Mouse (Mus musculus): ENCODE measurements around the gene Was. TPM values are rescaled to one million over a fixed set of nuclear protein-coding genes. Genes with fewer than 3 reads are reported as not detected.
"Not testable (repeated sequence)": the region's sequence is repeated elsewhere in the genome, so short reads cannot be mapped to it uniquely, and the experiment has no call there.

Gene Was
- polyA plus RNA-seq, 1 experiment from 2014 or later, result 1.7 TPM

DNA sequence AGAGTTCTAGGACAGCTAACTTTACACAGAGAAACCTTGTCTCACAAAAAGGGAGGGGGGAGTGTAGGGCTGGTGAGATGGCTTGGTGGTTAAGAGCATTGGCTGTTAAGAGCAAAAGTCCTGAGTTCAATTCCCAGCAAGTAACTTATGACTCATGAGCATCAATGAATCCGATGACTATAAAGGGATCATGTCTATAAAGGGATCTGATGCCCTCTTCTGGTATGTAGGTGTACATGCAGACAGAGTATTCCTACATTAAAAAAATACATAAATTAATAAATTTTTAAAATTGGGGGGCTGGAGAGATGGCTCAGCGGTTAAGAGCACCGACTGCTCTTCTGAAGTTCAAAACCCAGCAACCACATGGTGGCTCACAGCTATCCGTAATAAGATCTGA, 25.0 kb upstream of the Was start:
- Histone ChIP-seq H3K27me3 (ENCODE audit: control insufficient read depth, insufficient read depth, low read depth, low read length) (no peaks in the 10 kb centered on the region), H3K27ac (ENCODE audit: low read length) (no peak overlapping the region), H3K4me3 (ENCODE audit: low read depth, low read length) (no peak overlapping the region), H3K9ac (ENCODE audit: low read depth, low read length) (no peak overlapping the region), H3K4me1 (ENCODE audit: control insufficient read depth, low read depth, low read length) (no peaks in the 10 kb centered on the region), H3K4me2 (ENCODE audit: low read depth, low read length) (no peak overlapping the region), H3K36me3 (ENCODE audit: control insufficient read depth, insufficient read depth) (no peaks in the 10 kb centered on the region), H3K9me3 (replicated peaks; ENCODE audit: control insufficient read depth, low read length) (no peaks in the 10 kb centered on the region)
- 58% methylated on average over 4 of the region's 4 CpGs for WGBS (ENCODE audit: insufficient replicate concordance)
- no peak for ATAC-seq (ENCODE audit: low read depth)

GRCm38 (mm10) chrX:8105019-8105418, 14.7 kb upstream of the Was start:
- no peaks in the 10 kb centered on the region for H3K9me3 ChIP-seq (replicated peaks; ENCODE audit: control insufficient read depth, low read length)
- H3K4me3 ChIP-seq (ENCODE audit: low read depth, low read length), result no peak overlapping the region
- 75% methylated on average over 3 of the region's 3 CpGs for WGBS (ENCODE audit: insufficient replicate concordance)
- H3K27me3 ChIP-seq (ENCODE audit: control insufficient read depth, insufficient read depth, low read depth, low read length), result no peaks in the 10 kb centered on the region
- no peak overlapping the region for H3K27ac ChIP-seq (ENCODE audit: low read length)
- H3K4me2 ChIP-seq (ENCODE audit: low read depth, low read length), result no peak overlapping the region
- H3K9ac ChIP-seq (ENCODE audit: low read depth, low read length), result no peak overlapping the region
- ATAC-seq (ENCODE audit: low read depth), result no peak
- no peaks in the 10 kb centered on the region for H3K36me3 ChIP-seq (ENCODE audit: control insufficient read depth, insufficient read depth)
- H3K4me1 ChIP-seq (ENCODE audit: control insufficient read depth, low read depth, low read length), result peaks cover 12% of the 10 kb centered on the region

- Histone ChIP-seq H3K9me3 (replicated peaks; ENCODE audit: control insufficient read depth, low read length) (no peaks in the 10 kb centered on the region), H3K4me3 (ENCODE audit: low read depth, low read length) (no peak overlapping the region), H3K9ac (ENCODE audit: low read depth, low read length) (no peak overlapping the region), H3K4me2 (ENCODE audit: low read depth, low read length) (peak overlapping the region; percentile 24), H3K4me1 (ENCODE audit: control insufficient read depth, low read depth, low read length) (peaks cover 17% of the 10 kb centered on the region), H3K36me3 (ENCODE audit: control insufficient read depth, insufficient read depth) (no peaks in the 10 kb centered on the region), H3K27me3 (ENCODE audit: control insufficient read depth, insufficient read depth, low read depth, low read length) (no peaks in the 10 kb centered on the region), H3K27ac (ENCODE audit: low read length) (peak overlapping the region; percentile 41)
- WGBS (ENCODE audit: insufficient replicate concordance), result 28% methylated on average over 7 of the region's 7 CpGs
- ATAC-seq (ENCODE audit: low read depth), result peak; percentile 88
Measured at GRCm38 (mm10) chrX:8102213-8102668, 11.9 kb upstream of the Was start.

GRCm38 (mm10) chrX:8101017-8101416, 10.7 kb upstream of the Was start:
- ATAC-seq (ENCODE audit: low read depth), result no peak
- no peak overlapping the region for H3K9ac ChIP-seq (ENCODE audit: low read depth, low read length)
- no peaks in the 10 kb centered on the region for H3K9me3 ChIP-seq (replicated peaks; ENCODE audit: control insufficient read depth, low read length)
- 37% methylated on average over 3 of the region's 3 CpGs for WGBS (ENCODE audit: insufficient replicate concordance)
- H3K27me3 ChIP-seq (ENCODE audit: control insufficient read depth, insufficient read depth, low read depth, low read length), result no peaks in the 10 kb centered on the region
- H3K4me2 ChIP-seq (ENCODE audit: low read depth, low read length), result no peak overlapping the region
- no peak overlapping the region for H3K27ac ChIP-seq (ENCODE audit: low read length)
- no peak overlapping the region for H3K4me3 ChIP-seq (ENCODE audit: low read depth, low read length)
- no peaks in the 10 kb centered on the region for H3K36me3 ChIP-seq (ENCODE audit: control insufficient read depth, insufficient read depth)
- peaks cover 17% of the 10 kb centered on the region for H3K4me1 ChIP-seq (ENCODE audit: control insufficient read depth, low read depth, low read length)

DNA sequence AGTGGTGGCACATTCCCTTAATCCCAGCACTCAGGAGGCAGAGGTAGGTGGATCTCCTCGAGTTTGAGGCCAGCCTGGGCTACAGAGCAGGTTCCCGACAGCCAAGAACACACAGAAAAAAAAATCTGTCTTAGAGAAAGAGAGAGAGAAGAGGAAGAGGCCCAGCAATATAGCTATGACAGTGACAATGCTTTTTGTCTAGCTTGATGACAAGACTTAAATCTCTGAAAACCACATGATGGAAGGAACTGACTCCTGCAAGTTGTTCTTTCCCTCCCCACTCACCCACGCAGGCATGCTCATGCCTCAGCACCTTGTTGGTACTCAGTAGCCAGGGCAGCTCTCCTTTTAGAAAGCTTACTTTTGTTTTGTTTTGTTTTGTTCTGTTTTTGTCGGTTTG, 9.1 kb upstream of the Was start:
- Histone ChIP-seq H3K4me1 (ENCODE audit: control insufficient read depth, low read depth, low read length) (peaks cover 21% of the 10 kb centered on the region), H3K27ac (ENCODE audit: low read length) (no peak overlapping the region), H3K9ac (ENCODE audit: low read depth, low read length) (no peak overlapping the region), H3K27me3 (ENCODE audit: control insufficient read depth, insufficient read depth, low read depth, low read length) (no peaks in the 10 kb centered on the region), H3K9me3 (replicated peaks; ENCODE audit: control insufficient read depth, low read length) (no peaks in the 10 kb centered on the region), H3K4me3 (ENCODE audit: low read depth, low read length) (no peak overlapping the region), H3K36me3 (ENCODE audit: control insufficient read depth, insufficient read depth) (no peaks in the 10 kb centered on the region), H3K4me2 (ENCODE audit: low read depth, low read length) (no peak overlapping the region)
- 23% methylated on average over 4 of the region's 4 CpGs for WGBS (ENCODE audit: insufficient replicate concordance)
- ATAC-seq (ENCODE audit: low read depth), result no peak

GRCm38 (mm10) chrX:8096787-8097242, 6.5 kb upstream of the Was start:
- Histone ChIP-seq H3K4me3 (ENCODE audit: low read depth, low read length) (peak overlapping the region; percentile 46), H3K9me3 (replicated peaks; ENCODE audit: control insufficient read depth, low read length) (no peaks in the 10 kb centered on the region), H3K27me3 (ENCODE audit: control insufficient read depth, insufficient read depth, low read depth, low read length) (no peaks in the 10 kb centered on the region), H3K4me2 (ENCODE audit: low read depth, low read length) (peak overlapping the region; percentile 49), H3K36me3 (ENCODE audit: control insufficient read depth, insufficient read depth) (no peaks in the 10 kb centered on the region), H3K9ac (ENCODE audit: low read depth, low read length) (peak overlapping the region; percentile 30), H3K27ac (ENCODE audit: low read length) (peak overlapping the region; percentile 68), H3K4me1 (ENCODE audit: control insufficient read depth, low read depth, low read length) (peaks cover 18% of the 10 kb centered on the region)
- 16% methylated on average over 19 of the region's 19 CpGs for WGBS (ENCODE audit: insufficient replicate concordance)
- peak; percentile 95 for ATAC-seq (ENCODE audit: low read depth)

- peak; percentile 88 for ATAC-seq (ENCODE audit: low read depth)
- not testable (repeated sequence) for H3K36me3 ChIP-seq (ENCODE audit: control insufficient read depth, insufficient read depth); H3K27me3 ChIP-seq (ENCODE audit: control insufficient read depth, insufficient read depth, low read depth, low read length); H3K9me3 ChIP-seq (replicated peaks; ENCODE audit: control insufficient read depth, low read length)
- peak overlapping the region; percentile 39; the same call in 1 of the 2 replicates for H3K9ac ChIP-seq (ENCODE audit: low read depth, low read length)
- peak overlapping the region; percentile 55 for H3K4me2 ChIP-seq (ENCODE audit: low read depth, low read length)
- WGBS (ENCODE audit: insufficient replicate concordance), result 17% methylated on average over 20 of the region's 48 CpGs
- H3K27ac ChIP-seq (ENCODE audit: low read length), result peak overlapping the region; percentile 50
- H3K4me3 ChIP-seq (ENCODE audit: low read depth, low read length), result peak overlapping the region; percentile 48
- H3K4me1 ChIP-seq (ENCODE audit: control insufficient read depth, low read depth, low read length), result peaks cover 12% of the 10 kb centered on the region
Measured at GRCm38 (mm10) chrX:8096068-8096786, 5.9 kb upstream of the Was start.

- Histone ChIP-seq H3K36me3 (ENCODE audit: control insufficient read depth, insufficient read depth) (no peaks in the 10 kb centered on the region), H3K4me3 (ENCODE audit: low read depth, low read length) (peak overlapping the region; percentile 48), H3K9ac (ENCODE audit: low read depth, low read length) (no peak overlapping the region), H3K27me3 (ENCODE audit: control insufficient read depth, insufficient read depth, low read depth, low read length) (no peaks in the 10 kb centered on the region), H3K4me1 (ENCODE audit: control insufficient read depth, low read depth, low read length) (peaks cover 9% of the 10 kb centered on the region), H3K27ac (ENCODE audit: low read length) (no peak overlapping the region), H3K9me3 (replicated peaks; ENCODE audit: control insufficient read depth, low read length) (no peaks in the 10 kb centered on the region), H3K4me2 (ENCODE audit: low read depth, low read length) (peak overlapping the region; percentile 55)
- WGBS (ENCODE audit: insufficient replicate concordance), result 57% methylated on average over 10 of the region's 10 CpGs
- ATAC-seq (ENCODE audit: low read depth), result no peak
Measured at GRCm38 (mm10) chrX:8095546-8095945, 5.2 kb upstream of the Was start.

GRCm38 (mm10) chrX:8090954-8091347, 653 bp upstream of the Was start:
- not testable (repeated sequence) for H3K4me1 ChIP-seq (ENCODE audit: control insufficient read depth, low read depth, low read length); H3K9me3 ChIP-seq (replicated peaks; ENCODE audit: control insufficient read depth, low read length); ATAC-seq (ENCODE audit: low read depth); H3K4me3 ChIP-seq (ENCODE audit: low read depth, low read length); H3K4me2 ChIP-seq (ENCODE audit: low read depth, low read length); H3K9ac ChIP-seq (ENCODE audit: low read depth, low read length); H3K27ac ChIP-seq (ENCODE audit: low read length); H3K27me3 ChIP-seq (ENCODE audit: control insufficient read depth, insufficient read depth, low read depth, low read length); H3K36me3 ChIP-seq (ENCODE audit: control insufficient read depth, insufficient read depth)
- WGBS (ENCODE audit: insufficient replicate concordance), result 59% methylated on average over 4 of the region's 5 CpGs

Data from liver, embryonic 16.5 days (tissue).